Mouse (Mus musculus): Measurements from ENCODE around the gene Hist2h3c2. TPM values are rescaled to one million over a fixed set of nuclear protein-coding genes. Genes with fewer than 3 reads are reported as not detected.
"Not testable (repeated sequence)": the region's sequence is repeated elsewhere in the genome, so short reads cannot be mapped to it uniquely, and the experiment has no call there.

Hist2h3c2 gene
- polyA plus RNA-seq, 1 experiment from 2014 or later = 0.71 TPM

GRCm38 (mm10) chr3:96250890-96251289, 12.0 kb upstream of the Hist2h3c2 start:
- H3K27me3 ChIP-seq (ENCODE audit: control insufficient read depth, insufficient read depth, low read length) = no peaks in the 10 kb centered on the region
- no peaks in the 10 kb centered on the region for H3K36me3 ChIP-seq (ENCODE audit: control insufficient read depth, insufficient read depth, low read length)
- H3K27ac ChIP-seq (ENCODE audit: low read depth, low read length) = no peak overlapping the region
- 0 out of 2 replicates have a peak, but pooled peaks cover 4% of the 10 kb centered on the region for H3K4me1 ChIP-seq (ENCODE audit: control insufficient read depth, insufficient read depth, low read length)
- H3K4me3 ChIP-seq (ENCODE audit: low read depth, low read length) = no peak overlapping the region
- H3K4me2 ChIP-seq (ENCODE audit: low read depth, low read length) = no peak overlapping the region
- no peak overlapping the region for H3K9ac ChIP-seq (replicated peaks; ENCODE audit: low read depth, low read length)
- ATAC-seq (ENCODE audit: low read depth) = no peak
- 64% methylated on average over 3 of the region's 3 CpGs for WGBS
- no peaks in the 10 kb centered on the region for H3K9me3 ChIP-seq (ENCODE audit: control insufficient read depth, low read length)

- no peaks in the 10 kb centered on the region for H3K9me3 ChIP-seq (ENCODE audit: control insufficient read depth, low read length)
- no peaks in the 10 kb centered on the region for H3K36me3 ChIP-seq (ENCODE audit: control insufficient read depth, insufficient read depth, low read length)
- no peak overlapping the region for H3K9ac ChIP-seq (replicated peaks; ENCODE audit: low read depth, low read length)
- no peak for ATAC-seq (ENCODE audit: low read depth)
- H3K4me2 ChIP-seq (ENCODE audit: low read depth, low read length) = no peak overlapping the region
- peaks cover 10% of the 10 kb centered on the region for H3K4me1 ChIP-seq (ENCODE audit: control insufficient read depth, insufficient read depth, low read length)
- WGBS = 54% methylated on average over 4 of the region's 4 CpGs
- H3K27me3 ChIP-seq (ENCODE audit: control insufficient read depth, insufficient read depth, low read length) = no peaks in the 10 kb centered on the region
- no peak overlapping the region for H3K4me3 ChIP-seq (ENCODE audit: low read depth, low read length)
- H3K27ac ChIP-seq (ENCODE audit: low read depth, low read length) = no peak overlapping the region
Observed at GRCm38 (mm10) chr3:96249034-96249345, 10.1 kb upstream of the Hist2h3c2 start.

GRCm38 (mm10) chr3:96248141-96249033, 9.5 kb upstream of the Hist2h3c2 start:
- Histone ChIP-seq H3K9me3 (ENCODE audit: control insufficient read depth, low read length) (no peaks in the 10 kb centered on the region), H3K9ac (replicated peaks; ENCODE audit: low read depth, low read length) (no peak overlapping the region), H3K36me3 (ENCODE audit: control insufficient read depth, insufficient read depth, low read length) (no peaks in the 10 kb centered on the region), H3K27me3 (ENCODE audit: control insufficient read depth, insufficient read depth, low read length) (no peaks in the 10 kb centered on the region), H3K4me1 (ENCODE audit: control insufficient read depth, insufficient read depth, low read length) (peaks cover 10% of the 10 kb centered on the region), H3K4me3 (ENCODE audit: low read depth, low read length) (no peak overlapping the region), H3K27ac (ENCODE audit: low read depth, low read length) (no peak overlapping the region), H3K4me2 (ENCODE audit: low read depth, low read length) (no peak overlapping the region; the same call in 1 of the 2 replicates)
- ATAC-seq (ENCODE audit: low read depth) = no peak
- WGBS = 50% methylated on average over 6 of the region's 6 CpGs

- 3% methylated on average over 11 of the region's 11 CpGs for WGBS
- Histone ChIP-seq H3K4me2 (ENCODE audit: low read depth, low read length) (peak overlapping the region; percentile 32; the same call in 1 of the 2 replicates), H3K27ac (ENCODE audit: low read depth, low read length) (no peak overlapping the region), H3K9ac (replicated peaks; ENCODE audit: low read depth, low read length) (no peak overlapping the region), H3K4me1 (ENCODE audit: control insufficient read depth, insufficient read depth, low read length) (peaks cover 10% of the 10 kb centered on the region), H3K27me3 (ENCODE audit: control insufficient read depth, insufficient read depth, low read length) (no peaks in the 10 kb centered on the region), H3K36me3 (ENCODE audit: control insufficient read depth, insufficient read depth, low read length) (no peaks in the 10 kb centered on the region), H3K9me3 (ENCODE audit: control insufficient read depth, low read length) (no peaks in the 10 kb centered on the region), H3K4me3 (ENCODE audit: low read depth, low read length) (peak overlapping the region; percentile 17; the same call in 1 of the 2 replicates)
- ATAC-seq (ENCODE audit: low read depth) = no peak
Observed at GRCm38 (mm10) chr3:96247356-96248140, 8.6 kb upstream of the Hist2h3c2 start.

- H3K27ac ChIP-seq (ENCODE audit: low read depth, low read length); H3K9me3 ChIP-seq (ENCODE audit: control insufficient read depth, low read length); H3K9ac ChIP-seq (replicated peaks; ENCODE audit: low read depth, low read length); H3K27me3 ChIP-seq (ENCODE audit: control insufficient read depth, insufficient read depth, low read length); H3K36me3 ChIP-seq (ENCODE audit: control insufficient read depth, insufficient read depth, low read length); H3K4me1 ChIP-seq (ENCODE audit: control insufficient read depth, insufficient read depth, low read length): not testable (repeated sequence)
- H3K4me3 ChIP-seq (ENCODE audit: low read depth, low read length) = peak within 1 kb of the TSS; percentile 24
- WGBS = no CpG with 5 or more reads among the region's 47 CpGs
- H3K4me2 ChIP-seq (ENCODE audit: low read depth, low read length) = peak within 1 kb of the TSS; percentile 32; the same call in 1 of the 2 replicates
- peak; percentile 86 for ATAC-seq (ENCODE audit: low read depth)
Observed at GRCm38 (mm10) chr3:96246427-96246856, 7.5 kb upstream of the Hist2h3c2 start, which contains the start of gene Hist2h3c1. Gene Hist2h3c1, plus strand, starts transcription at chr3:96246685.

- not testable (repeated sequence) for H3K9ac ChIP-seq (replicated peaks; ENCODE audit: low read depth, low read length); H3K9me3 ChIP-seq (ENCODE audit: control insufficient read depth, low read length); H3K4me1 ChIP-seq (ENCODE audit: control insufficient read depth, insufficient read depth, low read length); H3K27me3 ChIP-seq (ENCODE audit: control insufficient read depth, insufficient read depth, low read length); H3K36me3 ChIP-seq (ENCODE audit: control insufficient read depth, insufficient read depth, low read length); H3K27ac ChIP-seq (ENCODE audit: low read depth, low read length); ATAC-seq (ENCODE audit: low read depth)
- peak overlapping the region; percentile 29; the same call in 1 of the 2 replicates for H3K4me2 ChIP-seq (ENCODE audit: low read depth, low read length)
- WGBS = under 1% methylated on average over 10 of the region's 21 CpGs
- peak overlapping the region; percentile 24 for H3K4me3 ChIP-seq (ENCODE audit: low read depth, low read length)
Observed at GRCm38 (mm10) chr3:96246018-96246417, 7.1 kb upstream of the Hist2h3c2 start.

- H3K27ac ChIP-seq (ENCODE audit: low read depth, low read length) = peak within 1 kb of the TSS; percentile 92
- peak within 1 kb of the TSS; percentile 57 for H3K4me2 ChIP-seq (ENCODE audit: low read depth, low read length)
- H3K36me3 ChIP-seq (ENCODE audit: control insufficient read depth, insufficient read depth, low read length); H3K9me3 ChIP-seq (ENCODE audit: control insufficient read depth, low read length); H3K27me3 ChIP-seq (ENCODE audit: control insufficient read depth, insufficient read depth, low read length): not testable (repeated sequence)
- under 1% methylated on average over 22 of the region's 88 CpGs for WGBS
- H3K4me1 ChIP-seq (ENCODE audit: control insufficient read depth, insufficient read depth, low read length) = peaks cover 12% of the 10 kb centered on the region
- H3K9ac ChIP-seq (replicated peaks; ENCODE audit: low read depth, low read length) = peak within 1 kb of the TSS; percentile 62
- peak; percentile 92 for ATAC-seq (ENCODE audit: low read depth)
- peak within 1 kb of the TSS; percentile 42 for H3K4me3 ChIP-seq (ENCODE audit: low read depth, low read length)
Observed at GRCm38 (mm10) chr3:96245003-96245886, 6.3 kb upstream of the Hist2h3c2 start, which contains the start of gene Hist2h2aa1. Gene Hist2h2aa1, plus strand, starts transcription at chr3:96245497.

- Histone ChIP-seq H3K4me2 (ENCODE audit: low read depth, low read length) (peak overlapping the region; percentile 57), H3K27me3 (ENCODE audit: control insufficient read depth, insufficient read depth, low read length) (no peaks in the 10 kb centered on the region), H3K9ac (replicated peaks; ENCODE audit: low read depth, low read length) (no peak overlapping the region), H3K36me3 (ENCODE audit: control insufficient read depth, insufficient read depth, low read length) (no peaks in the 10 kb centered on the region), H3K4me1 (ENCODE audit: control insufficient read depth, insufficient read depth, low read length) (peaks cover 12% of the 10 kb centered on the region), H3K27ac (ENCODE audit: low read depth, low read length) (peak overlapping the region; percentile 92; the same call in 1 of the 2 replicates), H3K4me3 (ENCODE audit: low read depth, low read length) (peak overlapping the region; percentile 42), H3K9me3 (ENCODE audit: control insufficient read depth, low read length) (no peaks in the 10 kb centered on the region)
- no peak for ATAC-seq (ENCODE audit: low read depth)
- WGBS = 89% methylated on average over 7 of the region's 7 CpGs
Observed at GRCm38 (mm10) chr3:96243921-96244572, 5.1 kb upstream of the Hist2h3c2 start.

Data from neural tube, embryonic 14.5 days (tissue).